Mouse (Mus musculus) right cerebral cortex, postnatal 25 days (tissue): Measurements from ENCODE around the gene Rnf41.

Experiments used
- DNase-seq: peaks from one replicate; pipeline ENCODE4 v3.0.0; 2022

Rnf41 gene

GRCm38 (mm10) chr10:128488776-128489175, 77.3 kb downstream of the Rnf41 start:
- no peak for DNase-seq

DNA sequence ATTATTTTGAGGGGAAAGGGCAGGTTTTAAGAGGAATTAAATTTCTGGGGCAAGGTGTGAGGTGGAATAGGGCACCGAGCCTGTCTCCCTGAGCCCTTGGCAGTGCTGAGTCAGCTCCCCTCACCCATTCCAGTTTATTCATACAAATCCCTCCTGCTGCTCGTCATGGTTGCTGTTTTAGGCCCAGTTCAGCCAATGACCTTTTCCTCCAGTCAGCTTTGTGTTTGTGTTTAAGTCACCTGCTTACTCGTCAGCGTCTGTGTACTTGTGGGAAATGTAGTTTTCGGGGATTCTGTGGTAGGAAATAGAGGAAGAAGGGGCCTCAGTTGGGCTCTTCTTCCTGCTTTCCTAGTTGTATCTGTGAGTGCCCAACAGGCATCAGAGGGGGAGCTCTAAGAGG, 77.9 kb downstream of the Rnf41 start:
- DNase-seq, result no peak

GRCm38 (mm10) chr10:128489785-128490184, 78.3 kb downstream of the Rnf41 start:
- DNase-seq, result no peak

DNA sequence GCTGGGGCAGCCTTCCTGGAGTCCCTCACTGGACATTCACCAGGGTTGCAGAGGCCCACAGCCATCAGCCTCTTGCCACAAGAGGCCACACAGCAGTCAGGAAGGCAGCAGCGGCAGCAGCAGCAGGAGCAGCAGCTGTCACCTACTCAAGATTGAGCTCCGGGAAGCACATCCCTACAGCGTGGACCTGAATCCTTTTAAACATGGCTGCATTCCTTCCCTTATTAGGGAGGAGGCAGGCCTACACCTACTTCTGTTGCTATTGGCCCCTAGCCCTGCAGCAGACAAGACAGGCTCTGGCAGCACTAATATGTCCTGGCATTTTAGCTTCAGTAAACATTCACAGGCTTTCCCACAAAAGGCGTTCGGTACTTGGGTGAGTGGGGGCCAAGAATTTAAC, 78.8 kb downstream of the Rnf41 start:
- DNase-seq, result no peak

DNA sequence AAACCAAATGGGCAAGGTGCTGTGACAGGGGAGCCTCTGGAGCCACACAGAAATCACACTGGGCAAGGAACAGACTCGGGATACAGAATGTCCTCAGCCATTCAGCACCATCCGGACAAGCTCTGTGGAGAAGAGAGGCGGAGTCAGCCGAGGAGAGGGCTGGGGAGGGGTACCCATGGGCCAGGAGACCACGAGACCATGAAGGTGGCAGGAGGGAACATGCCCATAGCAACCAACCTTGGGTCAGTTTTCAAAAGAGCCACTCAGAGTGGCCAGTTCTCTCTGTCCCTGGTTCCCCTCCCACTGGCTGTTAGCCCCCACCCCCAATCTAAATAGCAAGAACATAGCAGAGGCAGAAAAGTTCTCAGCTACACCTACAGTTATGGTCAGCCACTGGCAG, 79.5 kb downstream of the Rnf41 start:
- no peak for DNase-seq
